Mouse (Mus musculus) hindbrain, embryonic 11.5 days (tissue): ENCODE measurements around the gene Capns1. TPM values are rescaled to one million over a fixed set of nuclear protein-coding genes. Genes with fewer than 3 reads are reported as not detected.
"Not testable (repeated sequence)": the region's sequence is repeated elsewhere in the genome, so short reads cannot be mapped to it uniquely, and the experiment has no call there.

Source experiments
- ATAC-seq: fragments of 200-750 bp; cut with Nextera tagmentation; 2 replicates; pipeline ENCODE4 v1.8.0; 2017; ENCODE audit warnings: mild to moderate bottlenecking, moderate TSS enrichment, moderate library complexity; ENCODE audit not compliant: low FRiP score
- DNase-seq: peaks from one replicate; pipeline ENCODE4 v3.0.0-alpha.2; 2015; ENCODE audit warnings: low spot score
- H3K27ac ChIP-seq: fragments of 300-500 bp; sonication (generic); 2 replicates; pipeline ENCODE4 v1.5.1; 2014; ENCODE audit warnings: mild to moderate bottlenecking, low read depth, low read length
- H3K27me3 ChIP-seq: fragments of 300-500 bp; sonication (generic); 2 replicates; pipeline ENCODE4 v1.6.1; 2014; ENCODE audit warnings: mild to moderate bottlenecking, low read length, moderate library complexity, mixed read lengths; ENCODE audit not compliant: control insufficient read depth, insufficient read depth
- H3K36me3 ChIP-seq: fragments of 300-500 bp; sonication (generic); 2 replicates; pipeline ENCODE4 v1.6.1; 2014; ENCODE audit warnings: mild to moderate bottlenecking, low read length, moderate library complexity, mixed read lengths; ENCODE audit not compliant: control insufficient read depth, insufficient read depth
- H3K4me1 ChIP-seq: fragments of 300-500 bp; sonication (generic); replicated peaks from 2 replicates; pipeline ENCODE4 v1.6.1; 2014; ENCODE audit warnings: low read length, mixed read lengths; ENCODE audit not compliant: control insufficient read depth, insufficient read depth
- H3K4me2 ChIP-seq: fragments of 300-500 bp; sonication (generic); replicated peaks from 2 replicates; pipeline ENCODE4 v1.6.1; 2014; ENCODE audit warnings: mild to moderate bottlenecking, low read depth, low read length
- H3K4me3 ChIP-seq: fragments of 300-500 bp; sonication (generic); 2 replicates; pipeline ENCODE4 v1.5.1; 2014; ENCODE audit warnings: low read depth, low read length
- H3K9ac ChIP-seq: fragments of 300-500 bp; sonication (generic); 2 replicates; pipeline ENCODE4 v1.6.1; 2014; ENCODE audit warnings: low read depth, low read length
- H3K9me3 ChIP-seq: fragments of 300-500 bp; sonication (generic); 2 replicates; pipeline ENCODE4 v1.6.1; 2016; ENCODE audit warnings: low read length; ENCODE audit not compliant: control insufficient read depth
- WGBS: fragments of 180-500 bp; shearing (Covaris S2); extraction: QIAGEN DNeasy Blood & Tissue Kit; methylation state at CpG from one replicate; pipeline ENCODE4 v1.1.7; 2014; 5-methylcytosine and 5-hydroxymethylcytosine counted together
- polyA plus RNA-seq: library from polyadenylated mRNA; unstranded; fragments of >200 nt; fragmentation: Nextera tagmentation; extraction: Ambion mirVana; gene quantifications from 2 replicates; pipeline ENCODE4 v1.2.1, GENCODE M21; 2014

The Capns1 gene
- polyA plus RNA-seq, 1 experiment from 2014 or later = 64.0 TPM

- no peak for ATAC-seq
- Histone ChIP-seq H3K9ac (no peak overlapping the region), H3K4me2 (no peak overlapping the region), H3K27ac (no peak overlapping the region), H3K9me3 (no peaks in the 10 kb centered on the region), H3K27me3 (no peaks in the 10 kb centered on the region), H3K4me3 (no peak overlapping the region), H3K4me1 (no peaks in the 10 kb centered on the region), H3K36me3 (no peaks in the 10 kb centered on the region)
- DNase-seq = no peak
- 96% methylated on average over 3 of the region's 3 CpGs for WGBS
Measured at GRCm38 (mm10) chr7:30213881-30214280, 15.3 kb upstream of the Capns1 start.

DNA sequence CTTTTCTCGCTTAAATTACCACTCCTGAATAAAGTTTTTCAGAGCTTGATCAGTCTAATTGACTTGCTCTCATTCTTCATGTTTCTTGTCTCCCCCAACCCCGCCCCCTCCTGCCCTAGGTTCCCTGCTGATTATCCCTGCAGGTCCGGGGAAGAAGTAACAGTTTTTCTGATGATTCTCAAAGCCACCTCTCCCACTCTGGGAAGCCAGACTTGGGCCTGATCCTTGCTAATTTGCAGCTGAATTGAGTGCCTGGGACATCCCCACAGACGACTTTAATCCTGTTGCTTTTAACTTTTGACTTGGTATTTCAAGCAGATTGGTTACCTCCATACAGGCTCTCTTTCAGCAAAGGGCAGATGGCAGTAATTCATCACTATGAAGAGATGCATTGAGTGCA is 12.4 kb upstream of the Capns1 start:
- 23% methylated on average over 4 of the region's 4 CpGs for WGBS
- DNase-seq (no peak), ATAC-seq (no peak)
- Histone ChIP-seq H3K4me2 (no peak overlapping the region), H3K4me1 (no peaks in the 10 kb centered on the region), H3K4me3 (no peak overlapping the region), H3K9me3 (no peaks in the 10 kb centered on the region), H3K27me3 (no peaks in the 10 kb centered on the region), H3K9ac (no peak overlapping the region), H3K27ac (no peak overlapping the region), H3K36me3 (no peaks in the 10 kb centered on the region)

DNA sequence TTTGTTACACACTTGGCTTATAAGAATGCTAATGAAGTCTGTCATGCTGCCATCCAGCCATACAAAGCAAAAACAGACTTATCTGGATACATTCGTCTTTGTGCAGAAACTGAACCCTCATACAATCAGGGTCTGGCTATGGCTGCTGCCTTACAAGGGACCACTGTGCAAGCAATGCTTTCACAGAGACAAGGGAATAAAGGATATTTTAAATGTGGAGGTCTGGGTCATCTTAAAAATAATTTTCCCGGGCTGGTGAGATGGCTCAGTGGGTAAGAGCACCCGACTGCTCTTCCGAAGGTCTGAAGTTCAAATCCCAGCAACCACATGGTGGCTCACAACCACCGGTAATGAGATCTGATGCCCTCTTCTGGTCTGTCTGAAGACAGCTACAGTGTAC is 7.8 kb upstream of the Capns1 start:
- not testable (repeated sequence) for H3K27ac ChIP-seq, H3K4me3 ChIP-seq, H3K4me2 ChIP-seq, DNase-seq, H3K9ac ChIP-seq, H3K4me1 ChIP-seq, H3K9me3 ChIP-seq, H3K27me3 ChIP-seq, H3K36me3 ChIP-seq, ATAC-seq
- WGBS = 65% methylated on average over 5 of the region's 5 CpGs

DNA sequence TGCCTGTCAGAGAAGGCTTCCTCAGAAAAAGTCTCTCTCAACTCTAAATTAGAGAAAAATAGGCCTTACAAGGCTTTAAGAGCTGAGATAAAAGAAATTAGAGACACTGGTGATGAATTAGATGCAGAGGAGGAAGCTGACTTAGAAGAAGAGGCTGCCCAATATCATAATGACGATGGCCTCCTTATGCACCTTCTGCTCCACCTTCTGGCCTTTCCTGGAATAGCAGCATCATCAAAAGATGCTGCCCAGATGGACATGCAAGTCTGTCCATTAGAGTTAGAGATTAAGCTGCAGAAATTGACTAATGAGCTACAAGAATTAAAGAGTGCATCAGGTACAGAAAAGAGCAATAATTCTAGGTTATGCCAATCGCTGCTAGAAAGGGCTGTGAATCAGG is 6.8 kb upstream of the Capns1 start:
- Histone ChIP-seq H3K9ac (no peak overlapping the region), H3K36me3 (no peaks in the 10 kb centered on the region), H3K27ac (no peak overlapping the region), H3K4me2 (no peak overlapping the region), H3K4me1 (no peaks in the 10 kb centered on the region), H3K27me3 (no peaks in the 10 kb centered on the region), H3K4me3 (no peak overlapping the region), H3K9me3 (no peaks in the 10 kb centered on the region)
- WGBS = 8% methylated on average over 2 of the region's 2 CpGs
- ATAC-seq = no peak
- peak; percentile 80 for DNase-seq

DNA sequence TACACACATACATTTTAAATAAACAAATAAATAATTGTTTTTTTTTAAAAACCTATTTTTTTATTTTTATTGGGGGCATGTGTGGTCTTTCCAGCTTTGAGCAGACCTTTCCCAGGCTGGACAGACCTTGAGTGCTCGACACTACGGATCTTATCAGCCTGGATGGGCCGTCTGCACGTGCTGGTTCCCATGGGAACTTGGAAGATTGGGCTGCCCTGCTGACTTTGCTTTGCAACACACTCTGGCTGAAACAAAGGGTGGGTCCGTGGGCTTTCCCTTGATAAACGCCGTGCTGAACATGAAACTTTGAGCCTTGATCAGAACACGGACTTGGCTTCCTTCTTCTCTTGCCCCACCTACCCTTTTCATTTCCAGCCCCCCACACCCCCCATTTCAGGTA is 5.8 kb upstream of the Capns1 start:
- H3K9ac ChIP-seq = no peak overlapping the region
- no peak overlapping the region for H3K27ac ChIP-seq
- no peak for ATAC-seq
- no peaks in the 10 kb centered on the region for H3K4me1 ChIP-seq
- no peaks in the 10 kb centered on the region for H3K36me3 ChIP-seq
- 32% methylated on average over 8 of the region's 8 CpGs for WGBS
- H3K27me3 ChIP-seq = no peaks in the 10 kb centered on the region
- H3K9me3 ChIP-seq = no peaks in the 10 kb centered on the region
- H3K4me2 ChIP-seq = no peak overlapping the region
- peak; percentile 23 for DNase-seq
- no peak overlapping the region for H3K4me3 ChIP-seq

GRCm38 (mm10) chr7:30202895-30203690 is 4.5 kb upstream of the Capns1 start:
- WGBS = 84% methylated on average over 11 of the region's 11 CpGs

GRCm38 (mm10) chr7:30200661-30201060 is 2.0 kb upstream of the Capns1 start:
- ATAC-seq, H3K9me3 ChIP-seq, H3K4me1 ChIP-seq, H3K9ac ChIP-seq, H3K36me3 ChIP-seq, DNase-seq, H3K4me3 ChIP-seq, H3K4me2 ChIP-seq, H3K27ac ChIP-seq, H3K27me3 ChIP-seq: not testable (repeated sequence)
- WGBS = 94% methylated on average over 5 of the region's 5 CpGs

More at GRCm38 (mm10) chr7:30202895-30203690, 4.5 kb upstream of the Capns1 start:
- DNase-seq (no peak), ATAC-seq (no peak)
- H3K4me3 ChIP-seq = no peak overlapping the region
- H3K27ac ChIP-seq = no peak overlapping the region
- no peak overlapping the region for H3K9ac ChIP-seq
- no peaks in the 10 kb centered on the region; the same call in 1 of the 2 replicates for H3K4me1 ChIP-seq
- no peaks in the 10 kb centered on the region for H3K9me3 ChIP-seq
- no peak overlapping the region for H3K4me2 ChIP-seq
- no peaks in the 10 kb centered on the region for H3K36me3 ChIP-seq
- H3K27me3 ChIP-seq = no peaks in the 10 kb centered on the region

DNA sequence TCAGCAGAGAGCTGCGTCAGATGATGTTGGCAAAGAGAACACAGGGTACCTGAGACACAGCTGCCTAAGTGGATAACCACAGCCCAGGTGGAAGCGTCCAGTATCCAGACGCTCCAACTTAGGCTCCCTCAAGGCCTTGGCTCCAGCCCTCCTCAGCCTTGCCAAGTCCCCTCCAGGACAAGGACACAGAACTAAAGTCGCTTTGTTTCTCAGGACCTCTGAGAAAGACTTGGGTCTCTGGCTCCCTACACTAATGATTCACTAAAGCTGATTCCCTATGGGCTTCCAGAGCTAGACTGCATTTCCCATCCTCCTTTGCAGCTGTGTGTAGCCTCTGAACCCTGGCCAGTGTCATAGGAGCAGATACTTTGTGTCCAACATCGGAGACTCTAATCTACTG is 1.6 kb upstream of the Capns1 start:
- DNase-seq (no peak), ATAC-seq (no peak)
- Histone ChIP-seq H3K36me3 (no peaks in the 10 kb centered on the region), H3K27me3 (no peaks in the 10 kb centered on the region), H3K27ac (no peak overlapping the region), H3K4me2 (no peak overlapping the region), H3K9ac (no peak overlapping the region), H3K4me1 (no peaks in the 10 kb centered on the region; the same call in 1 of the 2 replicates), H3K4me3 (no peak overlapping the region), H3K9me3 (no peaks in the 10 kb centered on the region)
- WGBS = 80% methylated on average over 5 of the region's 5 CpGs

DNA sequence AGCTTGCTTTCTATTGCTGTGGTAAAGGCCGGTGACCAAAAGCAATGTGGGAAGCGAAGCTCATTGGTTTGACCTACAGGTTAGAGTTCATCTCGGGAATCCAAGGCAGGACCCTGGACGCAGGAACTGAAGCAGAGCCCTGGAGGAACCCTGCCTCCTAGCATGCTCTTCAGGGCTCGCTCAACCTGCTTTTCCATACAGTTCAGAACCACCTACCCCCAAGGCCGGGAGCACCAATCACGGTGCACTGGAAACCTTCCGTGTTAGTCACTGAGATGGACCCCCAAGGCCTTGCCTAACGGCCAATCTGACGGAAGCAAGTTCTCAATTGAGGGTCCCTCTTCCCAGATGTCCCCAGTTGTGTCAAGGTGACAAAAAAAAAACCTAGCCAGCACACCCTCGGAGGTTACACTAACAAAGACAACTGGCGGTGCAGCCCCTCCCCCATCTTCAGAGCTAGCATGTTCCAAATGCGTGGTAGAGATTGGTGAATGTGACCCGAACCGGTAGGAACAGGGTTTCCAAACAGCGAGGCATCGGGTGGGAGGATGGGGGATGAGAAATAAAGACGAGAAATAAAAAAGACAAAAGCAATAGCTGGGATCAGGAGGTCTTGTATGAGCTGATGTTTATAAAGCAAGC is 1.0 kb upstream of the Capns1 start:
- DNase-seq = no peak
- WGBS = 81% methylated on average over 18 of the region's 18 CpGs
- Histone ChIP-seq H3K9me3 (no peaks in the 10 kb centered on the region), H3K4me2 (no peak overlapping the region), H3K4me3 (no peak overlapping the region), H3K9ac (no peak overlapping the region), H3K27ac (no peak overlapping the region), H3K36me3 (no peaks in the 10 kb centered on the region), H3K27me3 (no peaks in the 10 kb centered on the region), H3K4me1 (no peaks in the 10 kb centered on the region; the same call in 1 of the 2 replicates)
- no peak for ATAC-seq
